Mouse (Mus musculus) left cerebral cortex, adult 18-20 months (tissue): ENCODE data around the gene Stub1. TPM values are rescaled to one million over a fixed set of nuclear protein-coding genes. Genes with fewer than 3 reads are reported as not detected.
A peak's percentile ranks its signal among the peaks of the same experiment; 100 is the strongest.
"Not testable (repeated sequence)": the region's sequence is repeated elsewhere in the genome, so short reads cannot be mapped to it uniquely, and the experiment has no call there.

ENCODE experiments used
- DNase-seq, 2 experiments: peaks; one replicate each; pipeline ENCODE4 v3.0.0; 2021 to 2022; ENCODE audit warnings: low spot score in 2 of 2, mixed read lengths in 1 of 2
- total RNA-seq, 2 experiments: library from RNA; stranded (reverse); gene quantifications; 2 replicates each; pipeline ENCODE4 v1.2.3; 2021

Stub1 gene
- total RNA-seq, 2 experiments from 2014 or later = 178 to 180 TPM

- no peak for DNase-seq
Measured at GRCm38 (mm10) chr17:25825311-25825710, 7.9 kb downstream of the Stub1 start.

- DNase-seq = no peak
Measured at GRCm38 (mm10) chr17:25824362-25825142, 8.7 kb downstream of the Stub1 start.

- DNase-seq = peak; percentile 71 to 80
Measured at GRCm38 (mm10) chr17:25823452-25823851, 9.8 kb downstream of the Stub1 start, which contains the start of gene Wdr24. TSS of gene Wdr24 (plus strand) at chr17:25823627.

DNA sequence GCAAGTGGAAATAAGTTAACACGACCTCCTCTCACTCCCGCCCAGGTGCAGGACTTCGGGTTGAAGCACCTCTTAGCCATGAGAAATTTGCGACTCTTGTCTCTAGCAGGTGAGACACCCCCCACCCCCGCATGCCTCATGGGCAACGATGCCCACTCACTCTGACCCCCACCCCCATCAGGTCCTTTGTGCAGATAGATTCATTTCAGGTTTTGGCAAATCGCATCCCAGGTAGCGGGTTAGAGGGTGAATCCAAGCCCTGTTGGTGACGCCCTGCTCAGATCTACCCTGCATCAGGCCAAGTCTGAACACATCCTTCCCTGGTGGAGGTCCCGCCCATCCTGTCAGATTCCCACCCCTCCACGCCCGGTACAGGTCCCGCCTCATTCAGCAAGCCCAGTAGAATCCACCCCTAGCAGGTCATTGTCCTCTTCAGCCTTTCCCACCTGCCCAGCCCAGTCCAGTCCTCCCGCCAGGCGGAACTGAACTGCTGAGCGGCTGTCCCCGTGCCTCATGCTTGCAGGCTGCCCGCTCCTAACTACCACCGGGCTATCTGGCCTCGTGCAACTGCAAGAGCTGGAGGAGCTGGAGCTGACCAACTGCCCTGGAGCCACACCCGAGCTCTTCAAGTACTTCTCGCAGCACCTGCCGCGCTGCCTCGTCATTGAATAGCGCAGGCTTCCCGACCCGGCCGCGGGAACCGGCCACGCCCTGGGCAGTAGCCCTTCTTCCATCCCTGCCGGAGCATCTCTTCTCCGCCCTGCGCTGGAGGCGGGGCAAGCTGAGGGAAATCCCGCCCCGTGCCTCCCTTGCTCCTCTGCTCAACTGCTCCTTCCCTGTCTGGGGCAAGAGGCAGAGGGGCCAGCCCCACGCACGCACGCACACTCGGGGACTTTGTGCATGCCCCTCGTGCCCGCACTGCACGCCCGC, 14.1 kb downstream of the Stub1 start:
- no peak for DNase-seq

DNA sequence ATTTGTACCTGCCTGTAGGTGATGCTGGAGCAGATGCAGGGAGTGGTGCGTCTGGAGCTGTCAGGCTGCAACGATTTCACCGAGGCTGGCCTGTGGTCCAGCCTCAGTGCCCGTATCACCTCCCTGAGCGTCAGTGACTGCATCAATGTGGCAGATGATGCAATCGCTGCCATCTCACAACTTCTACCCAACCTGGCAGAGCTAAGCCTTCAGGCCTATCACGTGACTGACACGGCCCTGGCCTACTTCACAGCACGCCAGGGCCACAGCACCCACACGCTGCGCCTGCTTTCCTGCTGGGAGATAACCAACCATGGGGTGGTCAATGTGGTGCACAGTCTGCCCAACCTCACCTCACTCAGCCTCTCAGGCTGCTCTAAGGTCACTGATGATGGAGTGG, 15.5 kb downstream of the Stub1 start:
- no peak for DNase-seq

DNA sequence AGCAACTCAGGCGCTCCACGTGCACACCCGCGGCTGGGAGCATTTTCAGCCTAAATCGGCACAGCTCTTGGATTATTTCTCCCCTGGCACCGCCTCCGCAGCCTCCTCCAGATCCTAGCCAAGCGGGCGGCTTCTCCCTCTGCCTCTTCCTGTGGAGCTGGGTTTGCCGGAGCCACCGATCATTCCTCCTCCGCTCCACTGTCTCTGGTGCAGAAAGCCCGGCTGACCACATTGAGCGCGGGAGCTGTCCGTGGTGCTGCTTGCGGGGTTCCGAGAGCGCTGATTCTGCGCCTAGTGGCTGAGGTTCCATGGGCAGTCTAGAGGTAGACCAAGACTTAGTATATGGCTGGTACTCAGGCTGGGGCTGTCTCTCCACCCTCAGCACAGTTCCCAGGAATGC, 19.7 kb downstream of the Stub1 start:
- peak; percentile 87 to 93 for DNase-seq

DNA sequence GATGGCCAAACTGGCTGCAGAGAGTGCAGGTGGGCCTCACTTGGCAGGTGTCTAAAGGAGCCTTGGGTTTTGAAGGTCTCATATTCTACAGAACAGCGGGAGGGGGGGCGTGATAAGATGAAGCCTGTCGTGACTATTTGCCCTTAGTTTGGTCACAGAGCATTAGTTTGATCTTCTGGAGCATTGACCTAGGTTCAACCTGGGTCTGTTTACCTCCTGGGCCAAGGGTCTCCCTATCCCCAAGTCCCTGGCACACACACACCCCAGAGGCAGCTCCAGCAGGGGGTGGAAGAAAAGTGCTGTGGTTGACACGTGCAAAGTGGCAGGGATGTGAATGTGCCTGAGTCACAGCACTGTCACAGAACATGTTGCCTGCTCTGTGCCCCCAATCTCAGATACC, 22.3 kb downstream of the Stub1 start:
- DNase-seq = no peak

GRCm38 (mm10) chr17:25809606-25810340, 23.4 kb downstream of the Stub1 start:
- DNase-seq = peak in 1 of 2 experiments; percentile 40

DNA sequence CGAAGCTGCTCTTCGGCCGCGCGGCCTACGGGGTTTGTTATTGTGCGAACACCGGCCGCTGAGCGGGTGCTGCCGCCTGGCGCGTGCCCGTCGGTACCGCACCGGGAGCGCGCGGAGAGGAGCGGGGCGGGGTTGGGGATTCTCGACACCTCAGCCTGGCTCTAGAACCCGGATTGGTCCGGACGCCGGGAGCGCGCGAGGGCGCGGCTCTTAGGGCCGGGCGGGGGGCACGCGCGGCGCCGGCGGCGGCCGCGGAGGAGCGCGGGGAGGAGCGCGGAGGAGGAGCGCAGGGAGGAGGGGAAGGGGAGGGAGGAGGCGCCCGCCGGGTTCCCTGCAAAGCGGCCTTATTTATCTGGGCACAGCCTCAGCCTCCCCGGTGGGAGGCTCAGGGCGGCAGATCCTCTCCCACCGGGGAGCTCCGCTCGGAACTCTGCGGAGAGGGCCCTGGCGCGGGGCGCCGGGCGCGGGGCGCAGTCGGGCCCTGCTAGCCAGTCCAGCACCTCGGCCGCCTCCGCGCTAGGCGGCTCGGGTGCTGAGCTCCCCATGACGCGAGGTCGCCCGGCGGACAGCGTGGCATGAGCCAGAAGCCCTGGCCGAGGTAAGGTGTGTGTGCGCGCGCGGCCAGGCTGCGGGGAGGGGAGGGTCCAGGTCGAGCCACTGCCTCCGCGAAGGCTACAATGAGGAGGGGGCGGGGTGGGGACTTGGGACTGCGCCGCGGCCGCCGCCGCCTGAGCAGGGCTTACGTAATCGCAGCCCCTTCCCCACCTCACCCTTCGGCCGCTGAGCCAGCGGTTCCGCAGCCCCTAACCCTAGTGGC, 24.2 kb downstream of the Stub1 start, which contains the start of gene Fbxl16:
Gene Fbxl16, plus strand, starts transcription at position 297 of the 817 bp plus-strand sequence.
- DNase-seq = peak; percentile 86 to 95

DNA sequence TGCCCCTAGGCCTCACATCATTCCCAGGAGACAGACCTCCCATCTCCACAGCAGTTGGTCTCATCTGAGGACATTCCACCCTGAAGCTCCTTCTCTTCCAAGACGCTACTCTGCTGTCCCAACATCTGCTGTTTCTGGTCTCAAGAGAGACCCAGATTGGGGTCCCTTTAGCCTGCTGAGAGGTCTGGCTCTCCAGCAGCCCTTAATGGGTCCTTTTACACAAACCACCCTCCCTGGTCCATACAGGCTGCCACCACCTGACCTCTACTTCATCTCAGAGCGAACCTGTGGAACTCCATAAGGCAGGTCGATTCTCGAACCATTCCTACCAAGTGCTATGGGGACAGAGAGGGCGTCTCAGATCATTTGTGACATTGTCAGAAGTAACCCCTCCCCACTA, 25.2 kb downstream of the Stub1 start:
- no peak for DNase-seq

GRCm38 (mm10) chr17:25807452-25807851, 25.8 kb downstream of the Stub1 start:
- not testable (repeated sequence) for DNase-seq

DNA sequence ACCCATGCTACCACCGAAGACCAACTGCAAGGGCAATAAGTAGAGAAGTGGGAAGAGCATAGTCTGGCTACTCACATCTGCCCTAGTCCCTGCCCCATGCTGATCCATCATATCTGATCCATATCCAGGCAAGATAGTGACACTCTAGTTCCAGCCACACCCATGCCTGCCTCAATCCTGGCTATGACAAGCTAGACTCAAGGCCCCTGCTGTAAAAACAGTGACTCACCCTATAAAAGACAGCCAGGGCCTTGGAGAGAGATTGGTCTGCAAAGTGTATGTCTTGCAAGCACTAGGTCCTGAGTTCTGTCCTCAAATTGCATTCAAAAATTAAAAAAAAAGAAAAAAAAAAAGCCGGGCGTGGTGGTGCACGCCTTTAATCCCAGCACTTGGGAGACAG, 26.7 kb downstream of the Stub1 start:
- DNase-seq = no peak

DNA sequence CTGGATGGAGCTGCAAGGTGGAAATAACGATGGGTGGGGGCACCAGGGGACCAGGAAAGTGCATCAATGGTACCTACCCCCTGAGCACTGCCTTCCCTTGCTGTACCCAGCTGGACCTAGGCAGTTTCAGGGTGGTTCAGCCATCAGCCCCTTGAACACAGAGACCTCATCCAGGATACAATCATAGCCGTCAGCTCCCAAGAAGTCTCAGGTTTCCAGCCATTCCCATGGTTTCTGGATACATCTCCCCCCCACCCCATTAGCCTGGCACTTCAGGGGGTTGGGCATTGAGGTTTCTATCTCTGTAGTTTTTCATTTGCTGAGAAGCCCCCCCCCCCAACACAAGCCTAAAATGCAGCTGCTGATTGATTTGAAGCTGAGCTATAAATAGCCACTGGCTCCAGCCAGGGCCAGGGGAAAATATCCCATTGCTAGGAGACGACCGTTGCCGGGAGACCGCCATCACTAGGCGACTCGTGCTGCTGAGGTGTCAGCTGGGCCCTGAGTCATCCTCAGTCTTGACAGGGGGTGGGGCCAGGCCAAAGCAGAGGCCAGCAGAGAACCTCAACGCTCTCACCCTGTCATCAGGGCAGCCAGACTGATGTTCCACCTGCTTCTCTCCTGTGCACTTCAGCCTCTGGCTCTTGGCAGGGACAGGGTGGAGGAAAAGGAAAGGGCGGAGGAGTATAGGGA, 30.2 kb downstream of the Stub1 start:
- DNase-seq = peak; percentile 73 to 83

DNA sequence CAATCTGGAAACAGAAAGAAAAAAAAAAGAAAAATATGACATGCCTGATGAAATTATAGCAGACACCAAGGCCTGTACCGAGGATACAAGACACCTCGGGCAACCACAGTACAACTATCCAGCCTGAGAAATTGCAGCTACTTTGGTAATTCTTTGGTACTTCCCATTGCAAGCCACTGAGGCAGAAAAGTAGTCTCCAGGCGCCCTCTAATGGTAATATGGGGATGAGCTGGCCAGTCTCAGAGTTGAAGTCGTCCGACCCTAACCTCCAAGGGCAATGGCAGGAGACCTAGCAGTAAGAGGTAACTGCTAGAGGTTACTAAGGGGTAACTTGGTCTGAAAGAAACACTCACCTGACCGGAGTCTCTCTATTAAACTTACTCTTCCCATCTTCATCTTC, 32.2 kb downstream of the Stub1 start:
- DNase-seq = peak; percentile 65 to 70

DNA sequence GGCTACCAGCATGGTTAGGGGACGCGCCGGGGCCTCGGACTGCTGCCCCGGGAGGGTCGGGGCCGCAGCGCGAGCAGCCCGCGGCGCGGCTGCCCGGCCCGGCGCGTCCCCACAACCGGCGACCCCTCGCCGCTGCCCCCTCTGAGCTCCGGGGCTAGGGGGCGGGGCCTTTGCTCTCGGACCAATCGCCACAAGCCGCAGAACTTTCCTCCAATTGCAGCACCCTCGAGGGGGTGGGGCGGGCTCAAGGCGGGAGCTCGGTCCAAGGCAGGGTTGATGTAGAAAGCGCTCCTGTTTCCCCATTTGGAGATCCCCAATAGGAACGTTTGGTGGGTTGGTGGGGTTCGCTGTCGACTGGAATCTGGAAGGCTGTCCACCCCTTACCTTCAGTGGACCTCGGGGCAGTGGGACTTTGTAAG, 36.2 kb downstream of the Stub1 start, which contains the start of gene Metrn:
Gene Metrn, minus strand, starts transcription at position 186 of the 419 bp plus-strand sequence.
- DNase-seq = peak; percentile 69 to 75

- no peak for DNase-seq
Measured at GRCm38 (mm10) chr17:25796211-25796771, 36.9 kb downstream of the Stub1 start.

DNA sequence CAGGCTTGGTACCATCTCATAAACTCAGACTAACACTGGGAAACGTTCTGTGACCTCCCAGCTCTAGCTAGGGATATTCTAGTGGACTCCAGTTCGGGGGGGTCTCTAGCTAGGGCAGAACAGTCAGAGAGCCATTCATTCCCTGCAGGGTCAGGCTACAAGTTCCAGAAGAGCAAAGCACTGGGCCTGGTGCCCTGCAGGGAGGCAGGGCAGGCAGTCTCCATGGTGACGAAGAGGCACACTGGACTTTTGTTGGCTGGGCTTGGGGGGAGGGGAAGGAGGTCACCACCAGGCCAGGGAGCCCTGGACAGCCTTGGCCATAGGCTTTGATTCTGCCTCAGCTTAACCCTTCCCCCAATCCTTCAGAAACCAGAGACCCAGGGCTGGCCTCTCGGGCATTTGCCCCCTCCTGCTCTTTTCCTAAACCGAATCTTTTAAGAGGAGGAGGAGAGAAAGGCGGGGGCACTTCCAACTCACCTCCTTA, 37.6 kb downstream of the Stub1 start, which contains the start of gene AC134908.4:
Gene AC134908.4, minus strand, starts transcription at position 51 of the 484 bp plus-strand sequence.
- DNase-seq = peak in 1 of 2 experiments; percentile 49

DNA sequence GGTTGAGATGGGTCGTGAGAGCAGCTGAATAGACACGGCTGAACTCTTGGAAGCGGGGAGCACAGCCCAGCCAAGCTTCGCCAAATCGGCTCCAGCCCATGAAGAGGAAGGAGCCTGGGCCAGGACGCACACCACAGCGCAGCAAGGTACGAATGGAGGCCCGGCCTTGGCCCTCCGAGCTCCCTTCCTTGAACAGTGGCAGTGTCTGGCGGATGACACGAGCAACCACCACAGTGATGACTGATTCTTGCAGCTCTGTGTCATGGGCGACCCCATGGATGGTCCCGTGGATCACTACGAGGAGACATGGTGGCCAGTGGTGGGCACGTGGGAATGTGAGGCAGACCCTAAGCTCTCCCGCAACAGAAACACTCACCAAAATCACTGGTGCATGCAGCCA, 38.2 kb downstream of the Stub1 start:
- DNase-seq = no peak

DNA sequence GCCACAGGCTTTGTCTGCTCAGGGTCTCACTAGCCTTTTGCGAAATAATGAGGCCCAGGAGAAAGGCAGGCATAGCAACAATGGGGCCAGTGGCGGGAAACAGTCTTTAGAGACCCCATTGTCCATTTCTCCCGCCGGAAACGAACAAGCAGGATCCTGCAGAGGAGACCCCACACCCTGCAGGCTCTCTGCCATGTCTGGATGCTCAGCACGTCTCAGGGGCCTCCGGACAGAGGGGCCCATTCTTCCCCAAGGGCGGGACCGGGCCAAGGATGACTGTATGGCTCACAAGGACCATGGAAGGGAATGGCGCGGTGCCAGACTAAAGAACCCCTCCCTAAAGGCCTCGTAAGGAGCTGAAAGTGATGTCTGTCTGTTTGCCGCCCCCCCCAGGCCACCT, 39.0 kb downstream of the Stub1 start:
- DNase-seq = no peak
